Mouse (Mus musculus) forebrain, embryonic 16.5 days (tissue): ENCODE data around the gene Add2. TPM values are rescaled to one million over a fixed set of nuclear protein-coding genes. Genes with fewer than 3 reads are reported as not detected.

Experiments used
- ATAC-seq: fragments of 200-750 bp; cut with Nextera tagmentation; 2 replicates; pipeline ENCODE4 v1.8.0; 2017; ENCODE audit warnings: mild to moderate bottlenecking, moderate library complexity
- H3K27ac ChIP-seq: fragments of 300-500 bp; sonication (generic); 2 replicates; pipeline ENCODE4 v1.5.1; 2014; ENCODE audit warnings: low read length, control low read depth
- H3K27me3 ChIP-seq: fragments of 300-500 bp; sonication (generic); replicated peaks from 2 replicates; pipeline ENCODE4 v1.6.1; 2014; ENCODE audit warnings: low read length; ENCODE audit not compliant: control insufficient read depth, insufficient read depth
- H3K36me3 ChIP-seq: fragments of 300-500 bp; sonication (generic); 2 replicates; pipeline ENCODE4 v1.6.1; 2014; ENCODE audit not compliant: control insufficient read depth, insufficient read depth
- H3K4me1 ChIP-seq: fragments of 300-500 bp; sonication (generic); replicated peaks from 2 replicates; pipeline ENCODE4 v1.6.1; 2014; ENCODE audit warnings: low read length; ENCODE audit not compliant: control insufficient read depth, insufficient read depth
- H3K4me2 ChIP-seq: fragments of 300-500 bp; sonication (generic); 2 replicates; pipeline ENCODE4 v1.6.1; 2014; ENCODE audit warnings: mild to moderate bottlenecking, low read length, control low read depth
- H3K4me3 ChIP-seq: fragments of 300-500 bp; sonication (generic); replicated peaks from 2 replicates; pipeline ENCODE4 v1.5.1; 2014; ENCODE audit warnings: mild to moderate bottlenecking, low read length, control low read depth
- H3K9ac ChIP-seq: fragments of 300-500 bp; sonication (generic); replicated peaks from 2 replicates; pipeline ENCODE4 v1.6.1; 2014; ENCODE audit warnings: low read depth, low read length, control low read depth
- H3K9me3 ChIP-seq: fragments of 300-500 bp; sonication (generic); 2 replicates; pipeline ENCODE4 v1.6.1; 2016; ENCODE audit warnings: low read length; ENCODE audit not compliant: control insufficient read depth
- WGBS: fragments of 180-500 bp; shearing (Covaris S2); extraction: QIAGEN DNeasy Blood & Tissue Kit; methylation state at CpG from one replicate; pipeline ENCODE4 v1.1.7; 2014; 5-methylcytosine and 5-hydroxymethylcytosine counted together
- polyA plus RNA-seq: library from polyadenylated mRNA; unstranded; fragments of >200 nt; fragmentation: Nextera tagmentation; extraction: Ambion mirVana; gene quantifications from 2 replicates; pipeline ENCODE4 v1.2.1, GENCODE M21; 2015

Gene Add2
- polyA plus RNA-seq, 1 experiment from 2014 or later, result 243 TPM

GRCm38 (mm10) chr6:86154006-86154405 lies 125.5 kb downstream of the Add2 start:
- no peaks in the 10 kb centered on the region for H3K9me3 ChIP-seq
- H3K36me3 ChIP-seq, result no peaks in the 10 kb centered on the region
- whole genome bisulfite sequencing, result 85% methylated on average over 5 of the region's 5 CpGs
- H3K9ac ChIP-seq, result no peak overlapping the region
- H3K27me3 ChIP-seq, result no peaks in the 10 kb centered on the region
- no peak for ATAC-seq
- no peak overlapping the region for H3K4me2 ChIP-seq
- H3K4me3 ChIP-seq, result no peak overlapping the region
- no peak overlapping the region for H3K27ac ChIP-seq
- H3K4me1 ChIP-seq, result peaks cover 5% of the 10 kb centered on the region

- Histone ChIP-seq H3K36me3 (no peaks in the 10 kb centered on the region), H3K27ac (no peak overlapping the region), H3K4me3 (no peak overlapping the region), H3K4me2 (no peak overlapping the region), H3K4me1 (peaks cover 5% of the 10 kb centered on the region), H3K27me3 (no peaks in the 10 kb centered on the region), H3K9ac (no peak overlapping the region), H3K9me3 (no peaks in the 10 kb centered on the region)
- WGBS, result 85% methylated on average over 2 of the region's 2 CpGs
- no peak for ATAC-seq
Measured at GRCm38 (mm10) chr6:86154481-86154880, 126.0 kb downstream of the Add2 start.

GRCm38 (mm10) chr6:86157253-86158234 lies 129.1 kb downstream of the Add2 start:
- Histone ChIP-seq H3K27me3 (no peaks in the 10 kb centered on the region), H3K4me2 (no peak overlapping the region), H3K27ac (no peak overlapping the region), H3K9ac (no peak overlapping the region), H3K36me3 (no peaks in the 10 kb centered on the region), H3K4me1 (peaks cover 5% of the 10 kb centered on the region), H3K9me3 (no peaks in the 10 kb centered on the region), H3K4me3 (no peak overlapping the region)
- ATAC-seq, result no peak; the same call in 1 of the 2 replicates
- WGBS, result 52% methylated on average over 17 of the region's 17 CpGs

DNA sequence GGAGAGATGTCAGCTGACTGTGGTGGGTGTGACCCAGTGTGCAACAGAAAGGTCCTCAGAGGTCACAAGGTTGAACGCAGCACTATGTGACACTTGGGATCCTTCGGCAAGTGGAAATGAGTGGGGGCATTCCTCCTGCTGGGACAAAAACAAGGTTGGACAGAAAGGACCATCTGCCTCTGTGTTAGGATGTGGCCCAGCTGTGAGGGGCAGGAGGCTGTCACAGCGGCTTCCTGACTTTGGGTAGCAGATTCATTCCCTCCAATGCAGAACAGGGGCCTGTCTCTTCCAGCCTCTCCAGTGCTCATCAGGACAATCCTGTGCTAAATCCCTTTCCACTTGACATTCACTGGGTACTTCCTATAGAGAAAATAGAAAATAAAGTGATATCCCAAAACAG lies 132.4 kb downstream of the Add2 start:
- no peak overlapping the region for H3K9ac ChIP-seq
- no peaks in the 10 kb centered on the region for H3K27me3 ChIP-seq
- no peak overlapping the region for H3K27ac ChIP-seq
- peaks cover 5% of the 10 kb centered on the region for H3K4me1 ChIP-seq
- ATAC-seq, result no peak
- no peak overlapping the region for H3K4me3 ChIP-seq
- no peaks in the 10 kb centered on the region for H3K9me3 ChIP-seq
- H3K4me2 ChIP-seq, result no peak overlapping the region
- WGBS, result 74% methylated on average over 3 of the region's 3 CpGs
- H3K36me3 ChIP-seq, result no peaks in the 10 kb centered on the region

DNA sequence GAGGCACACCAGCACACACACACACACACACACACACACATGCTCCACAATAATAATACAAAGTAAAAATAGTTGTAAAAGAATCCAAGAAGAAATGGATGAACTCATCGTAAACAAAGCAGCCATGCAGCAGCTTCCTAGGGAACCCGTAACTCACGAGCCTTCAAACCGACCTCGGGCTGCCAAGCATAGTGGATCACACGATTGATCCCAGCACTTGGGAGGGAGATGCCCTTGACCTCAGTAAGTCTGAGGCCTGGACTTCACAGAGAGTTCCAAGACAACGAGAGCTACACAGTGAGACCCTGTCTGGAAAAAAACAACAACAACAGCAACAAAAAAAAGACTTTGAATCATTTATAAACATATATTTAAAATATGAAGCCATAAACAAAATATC lies 133.1 kb downstream of the Add2 start:
- WGBS, result 59% methylated on average over 7 of the region's 7 CpGs
- H3K4me1 ChIP-seq, result peaks cover 5% of the 10 kb centered on the region
- H3K27ac ChIP-seq, result no peak overlapping the region
- ATAC-seq, result no peak
- no peaks in the 10 kb centered on the region for H3K9me3 ChIP-seq
- no peak overlapping the region for H3K4me3 ChIP-seq
- H3K27me3 ChIP-seq, result no peaks in the 10 kb centered on the region
- no peak overlapping the region for H3K4me2 ChIP-seq
- H3K36me3 ChIP-seq, result no peaks in the 10 kb centered on the region
- H3K9ac ChIP-seq, result no peak overlapping the region

DNA sequence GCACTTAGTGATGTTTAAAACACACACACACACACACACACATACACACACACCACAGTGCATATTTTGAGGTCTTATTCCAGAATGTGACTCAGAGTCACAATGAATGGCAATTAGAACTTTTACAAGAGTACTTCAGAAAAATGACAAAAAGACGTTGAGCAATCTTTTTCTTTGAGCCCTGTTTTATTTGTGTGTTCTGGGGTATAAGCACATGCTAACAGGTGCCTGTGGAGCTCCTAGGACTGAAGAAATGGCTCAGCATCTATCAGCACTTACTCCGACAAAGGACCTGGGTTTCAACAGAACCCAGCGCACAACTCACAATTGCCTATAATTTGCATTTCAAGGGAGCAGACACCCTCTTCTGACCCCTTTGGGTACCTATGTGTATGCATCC lies 135.5 kb downstream of the Add2 start:
- Histone ChIP-seq H3K9me3 (no peaks in the 10 kb centered on the region), H3K4me3 (no peak overlapping the region), H3K27me3 (no peaks in the 10 kb centered on the region), H3K4me1 (no peaks in the 10 kb centered on the region), H3K36me3 (no peaks in the 10 kb centered on the region), H3K9ac (no peak overlapping the region), H3K4me2 (no peak overlapping the region), H3K27ac (no peak overlapping the region)
- ATAC-seq, result no peak
- WGBS, result 37% methylated on average over 3 of the region's 3 CpGs

DNA sequence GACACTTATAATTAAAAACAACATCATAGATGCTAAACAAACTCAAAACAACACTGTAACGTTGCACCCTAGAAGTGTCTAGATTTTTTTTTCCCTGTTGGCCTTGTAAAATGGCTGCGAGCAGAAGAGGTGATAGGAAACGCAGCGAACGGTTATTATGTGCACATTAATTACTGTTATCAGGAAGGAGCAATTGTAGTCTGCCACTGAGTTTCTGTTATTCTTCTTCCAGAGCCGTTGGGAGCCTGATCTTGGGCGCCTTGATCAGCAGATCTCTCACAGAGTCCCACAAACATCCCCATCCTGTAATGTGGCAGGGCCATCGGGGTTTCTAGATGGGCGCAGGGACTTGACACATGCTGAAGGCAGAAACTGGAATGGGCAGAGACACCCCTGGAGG lies 137.9 kb downstream of the Add2 start:
- Histone ChIP-seq H3K4me3 (no peak overlapping the region), H3K9ac (no peak overlapping the region), H3K4me2 (no peak overlapping the region), H3K27me3 (no peaks in the 10 kb centered on the region), H3K36me3 (no peaks in the 10 kb centered on the region), H3K9me3 (no peaks in the 10 kb centered on the region), H3K27ac (no peak overlapping the region), H3K4me1 (no peaks in the 10 kb centered on the region)
- ATAC-seq, result no peak
- 79% methylated on average over 9 of the region's 9 CpGs for WGBS

DNA sequence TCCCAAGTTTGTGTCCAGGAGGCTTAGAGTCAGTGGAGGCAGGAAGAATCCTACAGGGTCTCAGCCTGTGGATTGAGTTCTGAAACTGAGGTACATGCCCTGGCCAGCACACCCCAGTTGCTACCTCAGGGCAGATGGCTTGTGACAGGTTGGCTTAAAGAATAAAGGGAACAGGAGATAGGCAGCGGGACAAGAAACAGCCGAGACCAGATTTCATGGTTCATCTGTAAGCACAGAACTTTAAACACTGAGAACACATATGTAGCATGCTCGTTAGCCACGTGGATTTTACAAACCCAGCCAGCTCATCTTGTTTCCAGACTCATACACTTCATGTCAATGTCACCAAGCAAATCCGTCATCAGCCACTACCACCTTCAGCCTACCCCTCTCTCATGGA lies 139.4 kb downstream of the Add2 start:
- H3K4me2 ChIP-seq, result no peak overlapping the region
- H3K27me3 ChIP-seq, result no peaks in the 10 kb centered on the region
- H3K9me3 ChIP-seq, result no peaks in the 10 kb centered on the region
- no peaks in the 10 kb centered on the region for H3K4me1 ChIP-seq
- H3K27ac ChIP-seq, result no peak overlapping the region
- H3K36me3 ChIP-seq, result no peaks in the 10 kb centered on the region
- no peak for ATAC-seq
- H3K9ac ChIP-seq, result no peak overlapping the region
- WGBS, result 62% methylated on average over 5 of the region's 5 CpGs
- no peak overlapping the region for H3K4me3 ChIP-seq

GRCm38 (mm10) chr6:86169166-86169565 lies 140.7 kb downstream of the Add2 start:
- ATAC-seq, result no peak
- no peaks in the 10 kb centered on the region for H3K36me3 ChIP-seq
- H3K4me3 ChIP-seq, result no peak overlapping the region
- H3K9ac ChIP-seq, result no peak overlapping the region
- no peaks in the 10 kb centered on the region for H3K27me3 ChIP-seq
- no peaks in the 10 kb centered on the region for H3K9me3 ChIP-seq
- no peaks in the 10 kb centered on the region for H3K4me1 ChIP-seq
- H3K4me2 ChIP-seq, result no peak overlapping the region
- H3K27ac ChIP-seq, result no peak overlapping the region
- 70% methylated on average over 4 of the region's 4 CpGs for WGBS
